Mouse (Mus musculus) lung, embryonic 16.5 days (tissue): ENCODE measurements around the gene Fam69a. TPM values are rescaled to one million over a fixed set of nuclear protein-coding genes. Genes with fewer than 3 reads are reported as not detected.
"Not testable (repeated sequence)": the region's sequence is repeated elsewhere in the genome, so short reads cannot be mapped to it uniquely, and the experiment has no call there.

ENCODE experiments used
- ATAC-seq: fragments of 200-750 bp; cut with Nextera tagmentation; 2 replicates; pipeline ENCODE4 v1.8.0; 2017; ENCODE audit warnings: low read depth, mild to moderate bottlenecking, moderate library complexity
- H3K27ac ChIP-seq: fragments of 300-500 bp; sonication (generic); 2 replicates; pipeline ENCODE4 v1.5.1; 2014; ENCODE audit warnings: mild to moderate bottlenecking, control low read depth, low read length
- H3K27me3 ChIP-seq: fragments of 300-500 bp; sonication (generic); 2 replicates; pipeline ENCODE4 v1.6.1; 2014; ENCODE audit warnings: low read depth, low read length, mixed read lengths; ENCODE audit not compliant: control insufficient read depth, insufficient read depth
- H3K36me3 ChIP-seq: fragments of 300-500 bp; sonication (generic); 2 replicates; pipeline ENCODE4 v1.6.1; 2014; ENCODE audit warnings: low read length; ENCODE audit not compliant: control insufficient read depth, insufficient read depth
- H3K4me1 ChIP-seq: fragments of 300-500 bp; sonication (generic); replicated peaks from 2 replicates; pipeline ENCODE4 v1.6.1; 2014; ENCODE audit warnings: low read length, mixed read lengths; ENCODE audit not compliant: control insufficient read depth, insufficient read depth
- H3K4me2 ChIP-seq: fragments of 300-500 bp; sonication (generic); 2 replicates; pipeline ENCODE4 v1.6.1; 2014; ENCODE audit warnings: low read depth, low read length, control low read depth
- H3K4me3 ChIP-seq: fragments of 300-500 bp; sonication (generic); 2 replicates; pipeline ENCODE4 v1.5.1; 2014; ENCODE audit warnings: mild to moderate bottlenecking, low read length, control low read depth
- H3K9ac ChIP-seq: fragments of 300-500 bp; sonication (generic); 2 replicates; pipeline ENCODE4 v1.6.1; 2014; ENCODE audit warnings: low read length, control low read depth
- H3K9me3 ChIP-seq: fragments of 300-500 bp; sonication (generic); 2 replicates; pipeline ENCODE4 v1.6.1; 2016; ENCODE audit warnings: low read length; ENCODE audit not compliant: control insufficient read depth
- WGBS: fragments of 180-500 bp; shearing (Covaris S2); extraction: QIAGEN DNeasy Blood & Tissue Kit; methylation state at CpG from one replicate; pipeline ENCODE4 v1.1.7; 2014; 5-methylcytosine and 5-hydroxymethylcytosine counted together
- polyA plus RNA-seq: library from polyadenylated mRNA; unstranded; fragments of >200 nt; fragmentation: Nextera tagmentation; extraction: Ambion mirVana; gene quantifications from 2 replicates; pipeline ENCODE4 v1.2.1, GENCODE M21; 2015

Gene Fam69a
- polyA plus RNA-seq, 1 experiment from 2014 or later, result 24.4 TPM

DNA sequence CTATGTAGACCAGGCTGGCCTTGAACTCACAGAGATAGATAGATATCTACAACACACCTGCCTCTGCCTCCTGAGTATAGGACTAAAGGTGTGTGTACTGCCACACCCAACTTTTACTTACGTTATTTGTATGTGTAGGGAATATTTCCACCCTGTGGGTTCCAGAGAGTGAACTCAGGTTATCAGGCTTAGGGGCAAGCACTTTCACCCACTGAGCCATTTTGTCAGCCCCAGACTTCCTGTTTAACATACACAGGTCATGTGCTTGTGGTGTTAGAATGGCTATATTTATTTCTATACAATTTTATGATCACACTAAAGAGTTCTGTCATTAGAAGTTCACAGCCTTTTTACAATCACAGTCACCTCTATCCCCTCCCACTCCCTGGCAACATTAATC, 43.9 kb downstream of the Fam69a start:
- Histone ChIP-seq H3K27ac (no peak overlapping the region), H3K27me3 (no peaks in the 10 kb centered on the region), H3K9me3 (no peaks in the 10 kb centered on the region), H3K4me2 (no peak overlapping the region), H3K4me3 (no peak overlapping the region), H3K9ac (no peak overlapping the region), H3K4me1 (peaks cover 12% of the 10 kb centered on the region; the same call in 1 of the 2 replicates), H3K36me3 (no peaks in the 10 kb centered on the region)
- ATAC-seq, result no peak
- 65% methylated on average over 1 of the region's 1 CpGs for WGBS

DNA sequence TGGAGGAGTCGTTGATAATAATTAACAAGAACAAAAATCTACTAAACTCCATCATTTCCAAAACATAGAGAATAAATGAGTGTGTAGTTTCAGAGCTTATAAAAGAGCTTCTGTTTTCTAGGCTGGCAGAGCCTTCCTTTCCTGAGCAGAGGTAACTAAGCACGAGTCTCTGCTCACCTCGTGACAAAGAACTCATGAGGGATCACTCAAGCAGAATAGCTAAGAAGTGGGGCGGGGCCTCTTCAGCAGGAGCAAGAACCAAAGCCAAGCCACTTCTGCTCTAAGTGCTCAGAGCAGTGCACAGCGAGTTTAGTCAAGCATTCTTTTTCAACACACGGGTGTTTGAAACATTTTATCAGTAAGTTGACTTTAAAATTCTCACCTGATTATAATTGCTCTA, 45.7 kb downstream of the Fam69a start:
- Histone ChIP-seq H3K4me3 (no peak overlapping the region), H3K27ac (no peak overlapping the region), H3K4me1 (0 out of 2 replicates have a peak, but pooled peaks cover 6% of the 10 kb centered on the region), H3K4me2 (no peak overlapping the region), H3K9me3 (no peaks in the 10 kb centered on the region), H3K36me3 (no peaks in the 10 kb centered on the region), H3K9ac (no peak overlapping the region), H3K27me3 (no peaks in the 10 kb centered on the region)
- ATAC-seq, result peak; percentile 86
- WGBS, result 26% methylated on average over 6 of the region's 6 CpGs

DNA sequence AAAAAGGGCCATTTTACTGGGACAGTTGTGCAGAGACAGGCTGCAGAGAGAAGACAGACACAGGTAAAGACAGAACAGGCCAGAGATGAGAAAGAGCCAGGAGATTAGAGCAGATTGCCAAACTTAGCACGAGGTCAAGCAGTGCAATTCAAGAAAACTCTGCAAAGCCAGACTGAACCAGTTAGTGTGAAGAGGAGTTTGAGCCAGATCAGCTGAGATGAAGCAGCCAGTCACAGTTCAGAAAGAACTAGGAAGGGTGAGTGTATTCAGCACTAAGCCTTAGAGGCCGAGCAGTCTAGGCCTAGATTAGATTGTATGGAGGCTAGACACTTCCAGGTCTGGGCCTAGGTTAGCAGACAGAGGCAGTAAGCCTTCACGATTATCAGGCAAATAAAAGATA, 47.2 kb downstream of the Fam69a start:
- Histone ChIP-seq H3K9me3 (no peaks in the 10 kb centered on the region), H3K4me2 (no peak overlapping the region), H3K9ac (no peak overlapping the region), H3K36me3 (no peaks in the 10 kb centered on the region), H3K4me3 (no peak overlapping the region), H3K27ac (no peak overlapping the region), H3K27me3 (no peaks in the 10 kb centered on the region), H3K4me1 (0 out of 2 replicates have a peak, but pooled peaks cover 6% of the 10 kb centered on the region)
- ATAC-seq, result no peak
- 74% methylated on average over 3 of the region's 3 CpGs for WGBS

DNA sequence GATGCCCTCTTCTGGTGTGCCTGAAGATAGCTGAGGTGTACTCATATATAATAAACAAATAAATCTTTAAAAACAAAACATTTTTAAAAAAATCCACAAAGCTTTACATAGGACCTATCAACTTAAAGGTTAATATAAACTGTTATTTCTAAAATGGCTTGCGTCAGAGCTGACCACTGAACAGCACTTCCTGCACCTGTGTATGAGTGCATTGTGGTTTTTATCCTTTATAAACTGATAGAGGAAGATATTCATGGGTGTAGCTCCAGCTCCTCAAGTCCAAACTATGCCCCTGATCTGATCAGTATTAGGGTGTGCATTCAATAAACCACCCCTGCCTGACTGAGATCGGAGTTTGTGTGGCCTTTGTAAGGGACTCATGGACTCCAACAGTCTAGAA, 48.0 kb downstream of the Fam69a start:
- H3K36me3 ChIP-seq, result no peaks in the 10 kb centered on the region
- 84% methylated on average over 2 of the region's 2 CpGs for whole genome bisulfite sequencing

DNA sequence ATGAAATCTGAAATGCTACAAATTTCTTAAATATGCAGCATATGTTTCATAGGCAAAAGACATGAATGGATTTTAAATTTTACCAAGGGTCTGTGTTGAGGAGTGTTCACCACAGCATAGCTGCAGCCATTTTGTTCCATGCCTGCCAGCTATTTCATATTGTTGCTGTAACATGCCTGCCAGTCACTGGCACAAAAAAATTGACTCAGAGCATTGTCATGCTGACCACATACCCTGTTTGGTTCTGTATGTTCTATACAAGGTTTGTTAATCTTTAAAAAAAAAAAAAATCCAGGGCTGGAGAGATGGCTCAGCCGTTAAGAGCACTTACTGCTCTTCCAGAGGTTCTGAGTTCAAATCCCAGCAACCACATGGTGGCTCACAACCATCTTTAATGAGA, 48.4 kb downstream of the Fam69a start:
- not testable (repeated sequence) for H3K9me3 ChIP-seq, H3K27ac ChIP-seq, H3K9ac ChIP-seq, H3K27me3 ChIP-seq, H3K4me2 ChIP-seq, ATAC-seq, H3K4me3 ChIP-seq, H3K4me1 ChIP-seq, H3K36me3 ChIP-seq
- 72% methylated on average over 1 of the region's 1 CpGs for WGBS

More for the DNA sequence above, 48.0 kb downstream of the Fam69a start:
- no peak for ATAC-seq
- Histone ChIP-seq H3K9me3 (no peaks in the 10 kb centered on the region), H3K4me1 (0 out of 2 replicates have a peak, but pooled peaks cover 6% of the 10 kb centered on the region), H3K4me2 (no peak overlapping the region), H3K27me3 (no peaks in the 10 kb centered on the region), H3K9ac (no peak overlapping the region), H3K4me3 (no peak overlapping the region), H3K27ac (no peak overlapping the region)

DNA sequence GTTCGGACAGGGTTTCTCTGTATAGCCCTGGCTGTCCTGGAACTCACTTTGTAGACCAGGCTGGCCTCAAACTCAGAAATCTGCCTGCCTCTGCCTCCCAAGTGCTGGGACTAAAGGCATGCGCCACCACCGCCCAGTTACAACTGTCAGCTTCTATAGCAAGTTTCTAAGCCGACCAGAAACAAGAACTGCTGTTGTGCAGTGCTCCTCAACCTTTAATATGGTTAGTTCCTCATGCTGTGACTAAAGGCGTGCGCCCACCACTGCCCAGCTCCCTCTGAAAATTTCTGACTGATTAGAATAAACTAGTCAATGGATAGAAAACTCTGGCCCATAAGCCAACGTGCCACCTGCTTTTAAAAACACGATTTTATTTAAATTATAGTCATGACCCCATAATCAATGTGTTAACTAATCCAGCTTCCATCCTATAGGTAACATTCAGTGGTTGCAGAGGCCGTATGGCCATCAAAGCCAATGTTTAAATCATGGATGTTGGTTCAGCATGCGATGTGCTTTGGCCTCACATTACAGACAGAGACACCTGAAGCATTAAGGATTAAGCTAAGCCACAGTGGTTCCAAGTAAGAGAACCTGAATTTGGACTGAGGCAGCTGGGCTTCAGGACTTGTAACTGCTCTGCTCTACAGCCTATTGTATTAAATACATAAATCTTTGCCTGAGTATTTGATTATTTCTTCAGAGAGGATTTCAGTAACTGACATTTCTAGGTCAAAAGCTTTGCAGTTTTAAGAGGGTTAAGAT, 50.1 kb downstream of the Fam69a start:
- Histone ChIP-seq H3K4me2 (no peak overlapping the region), H3K4me1 (peaks cover 2% of the 10 kb centered on the region; the same call in 1 of the 2 replicates), H3K27me3 (no peaks in the 10 kb centered on the region), H3K9me3 (no peaks in the 10 kb centered on the region), H3K27ac (no peak overlapping the region), H3K4me3 (no peak overlapping the region), H3K9ac (no peak overlapping the region), H3K36me3 (no peaks in the 10 kb centered on the region)
- ATAC-seq, result no peak
- 86% methylated on average over 10 of the region's 10 CpGs for WGBS

DNA sequence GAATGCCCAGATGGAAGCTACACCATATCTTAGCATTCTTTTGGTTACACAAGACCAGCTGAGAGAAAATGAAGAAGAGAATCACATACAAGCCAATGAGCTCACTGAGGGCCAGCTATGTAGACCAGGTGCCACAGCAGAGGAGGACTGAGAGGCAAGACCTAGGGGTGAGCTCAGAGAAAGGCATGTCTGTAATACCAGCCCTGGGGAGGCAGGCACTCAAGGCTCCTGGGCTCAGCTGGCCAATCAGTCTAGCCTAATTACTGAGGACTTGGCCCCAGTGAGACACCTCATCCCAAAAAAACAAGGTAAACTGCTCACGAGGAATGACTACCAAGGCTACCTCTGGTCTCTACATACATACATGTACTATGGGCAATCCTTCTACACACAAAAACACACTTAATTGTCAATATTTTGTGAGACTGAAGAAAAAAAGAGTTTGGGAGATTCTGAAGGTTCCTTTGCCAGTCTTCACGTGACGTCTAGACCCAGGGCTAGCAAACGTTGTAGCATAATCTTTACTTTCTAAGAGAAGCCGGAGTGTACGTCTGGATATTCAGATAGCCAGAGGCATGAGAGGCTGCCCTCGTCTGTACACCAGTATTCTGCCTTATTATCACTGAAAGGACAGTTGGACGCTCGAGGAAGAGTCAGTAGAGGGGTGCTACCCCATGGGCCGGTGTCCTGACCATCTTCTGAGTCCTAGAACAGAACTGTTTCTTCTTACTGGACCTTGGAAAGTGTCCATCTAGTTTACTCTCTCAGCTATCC, 51.9 kb downstream of the Fam69a start:
- no peak overlapping the region for H3K4me3 ChIP-seq
- ATAC-seq, result no peak
- H3K4me2 ChIP-seq, result no peak overlapping the region
- 85% methylated on average over 10 of the region's 10 CpGs for WGBS
- H3K9me3 ChIP-seq, result no peaks in the 10 kb centered on the region
- H3K27ac ChIP-seq, result no peak overlapping the region
- no peaks in the 10 kb centered on the region for H3K36me3 ChIP-seq
- H3K27me3 ChIP-seq, result no peaks in the 10 kb centered on the region
- H3K4me1 ChIP-seq, result no peaks in the 10 kb centered on the region; the same call in 1 of the 2 replicates
- no peak overlapping the region for H3K9ac ChIP-seq

DNA sequence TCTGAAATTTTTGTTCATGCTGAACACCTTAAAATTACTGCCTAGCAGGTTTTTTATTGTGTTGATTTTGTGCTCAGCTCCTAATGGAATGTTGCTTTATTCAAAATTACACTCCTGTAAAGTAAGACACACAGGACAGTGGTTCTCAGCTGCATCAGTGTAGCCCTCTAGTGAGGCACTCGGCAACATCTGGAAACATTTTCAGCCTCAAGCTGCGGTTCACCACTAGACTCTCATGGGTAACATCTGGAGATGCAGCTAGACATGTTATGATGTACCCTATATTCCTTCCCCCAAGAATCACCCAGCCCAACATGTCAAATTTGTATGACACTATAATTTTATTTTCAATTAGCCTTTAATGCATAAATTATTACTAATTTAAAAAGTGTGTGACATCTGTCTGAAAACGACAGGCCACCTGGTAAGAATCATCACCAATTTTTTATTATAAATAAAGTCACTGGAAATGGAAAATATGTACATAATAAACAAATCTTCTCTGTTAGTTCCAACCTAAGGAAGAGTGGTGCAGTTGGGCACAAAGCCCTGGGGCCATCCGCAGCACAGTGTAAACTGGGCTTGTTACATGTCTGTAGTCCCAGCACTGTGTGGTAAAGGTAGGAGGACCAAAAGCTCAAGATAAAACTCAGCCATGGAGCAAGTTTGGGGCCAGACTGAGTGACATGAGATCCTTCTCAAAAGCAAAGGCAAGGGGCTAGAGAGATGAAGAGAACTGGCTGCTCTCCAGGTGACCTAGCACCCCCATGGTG, 53.5 kb downstream of the Fam69a start:
- H3K9me3 ChIP-seq, result no peaks in the 10 kb centered on the region
- 60% methylated on average over 4 of the region's 4 CpGs for WGBS
- no peak overlapping the region for H3K4me2 ChIP-seq
- H3K4me1 ChIP-seq, result no peaks in the 10 kb centered on the region; the same call in 1 of the 2 replicates
- no peak overlapping the region for H3K27ac ChIP-seq
- no peaks in the 10 kb centered on the region for H3K27me3 ChIP-seq
- no peaks in the 10 kb centered on the region for H3K36me3 ChIP-seq
- no peak overlapping the region for H3K9ac ChIP-seq
- no peak overlapping the region for H3K4me3 ChIP-seq
- ATAC-seq, result no peak

DNA sequence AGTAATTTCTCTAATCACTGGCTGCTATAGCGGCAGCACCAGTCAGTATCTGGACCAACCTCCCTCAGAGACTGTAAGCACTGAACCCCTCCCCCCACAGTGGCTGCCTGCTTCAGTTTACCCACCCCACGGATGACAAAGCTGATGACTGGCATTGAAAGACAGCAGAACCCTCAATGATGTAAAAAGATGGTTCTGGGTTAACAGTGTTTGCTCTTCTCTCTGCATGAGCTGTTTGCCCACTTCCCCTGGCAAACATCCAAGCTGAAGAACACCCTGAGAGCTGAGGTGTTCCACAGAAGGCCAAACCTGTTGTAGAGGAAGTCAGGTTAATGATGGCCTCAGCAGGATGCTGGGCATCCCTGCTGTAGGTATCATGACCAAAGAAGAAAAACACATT, 54.3 kb downstream of the Fam69a start:
- H3K27ac ChIP-seq, result no peak overlapping the region
- H3K9ac ChIP-seq, result no peak overlapping the region
- ATAC-seq, result no peak
- H3K4me3 ChIP-seq, result no peak overlapping the region
- no peaks in the 10 kb centered on the region for H3K9me3 ChIP-seq
- H3K36me3 ChIP-seq, result no peaks in the 10 kb centered on the region
- H3K4me1 ChIP-seq, result no peaks in the 10 kb centered on the region; the same call in 1 of the 2 replicates
- no peak overlapping the region for H3K4me2 ChIP-seq
- WGBS, result 28% methylated on average over 2 of the region's 2 CpGs
- H3K27me3 ChIP-seq, result no peaks in the 10 kb centered on the region
